Mouse (Mus musculus): ENCODE data around the gene Shc4. TPM values are rescaled to one million over a fixed set of nuclear protein-coding genes. Genes with fewer than 3 reads are reported as not detected.

Shc4 gene
- polyA plus RNA-seq, 1 experiment from 2014 or later = 0.64 TPM

DNA sequence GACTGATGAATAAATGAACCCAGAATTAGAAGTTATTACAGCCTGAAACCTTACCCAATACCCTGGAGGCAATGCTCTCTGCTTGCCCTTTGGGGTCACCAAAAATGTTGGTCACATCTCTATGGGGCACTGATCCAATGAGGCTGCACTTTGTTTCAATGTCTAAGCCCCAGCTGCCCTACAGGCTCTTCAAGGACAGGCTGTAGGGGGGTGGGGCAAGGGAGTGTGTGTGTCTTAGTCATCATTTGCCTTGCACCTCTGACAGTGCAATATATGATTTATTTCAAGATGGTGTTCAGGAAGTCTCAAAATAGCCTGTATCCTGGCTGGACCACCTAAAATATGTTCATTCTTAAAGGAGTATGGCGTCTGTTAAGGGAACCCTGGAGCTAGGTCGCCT lies 22.3 kb downstream of the Shc4 start:
- 37% methylated on average over 2 of the region's 2 CpGs for WGBS (ENCODE audit: insufficient replicate concordance)
- no peak overlapping the region for H3K4me2 ChIP-seq (ENCODE audit: low read depth, low read length)

DNA sequence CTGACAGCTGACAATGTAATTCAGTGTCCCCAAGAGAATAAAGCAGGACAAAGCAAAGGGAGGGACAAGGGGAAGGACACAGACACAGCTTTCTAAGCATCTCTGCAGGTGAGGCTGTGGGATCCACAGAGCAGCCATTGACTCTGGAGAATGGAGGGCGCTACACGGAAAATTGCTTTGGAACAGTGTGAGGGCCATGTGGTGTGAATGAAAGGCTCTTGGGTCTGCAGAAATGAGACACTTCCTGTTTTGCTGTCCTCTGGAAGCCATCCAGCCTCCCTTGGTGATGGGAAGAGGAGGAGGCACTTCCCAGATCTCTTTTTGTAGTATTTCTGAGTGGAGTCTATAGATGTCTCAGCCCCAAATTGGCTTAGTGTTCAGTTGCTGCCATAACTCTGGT lies 27.7 kb downstream of the Shc4 start:
- Histone ChIP-seq H3K36me3 (ENCODE audit: control insufficient read depth, insufficient read depth) (no peaks in the 10 kb centered on the region), H3K4me1 (ENCODE audit: control insufficient read depth, low read depth, low read length) (no peaks in the 10 kb centered on the region), H3K4me2 (ENCODE audit: low read depth, low read length) (no peak overlapping the region), H3K27me3 (ENCODE audit: control insufficient read depth, insufficient read depth, low read depth, low read length) (no peaks in the 10 kb centered on the region), H3K9me3 (replicated peaks; ENCODE audit: control insufficient read depth, low read length) (no peaks in the 10 kb centered on the region), H3K4me3 (ENCODE audit: low read depth, low read length) (no peak overlapping the region), H3K27ac (ENCODE audit: low read length) (no peak overlapping the region), H3K9ac (ENCODE audit: low read depth, low read length) (no peak overlapping the region)
- ATAC-seq (ENCODE audit: low read depth) = no peak
- 66% methylated on average over 2 of the region's 2 CpGs for WGBS (ENCODE audit: insufficient replicate concordance)

More for the DNA sequence above, 22.3 kb downstream of the Shc4 start:
- no peak for ATAC-seq (ENCODE audit: low read depth)
- H3K4me1 ChIP-seq (ENCODE audit: control insufficient read depth, low read depth, low read length) = no peaks in the 10 kb centered on the region
- no peaks in the 10 kb centered on the region for H3K27me3 ChIP-seq (ENCODE audit: control insufficient read depth, insufficient read depth, low read depth, low read length)
- no peak overlapping the region for H3K27ac ChIP-seq (ENCODE audit: low read length)
- H3K4me3 ChIP-seq (ENCODE audit: low read depth, low read length) = no peak overlapping the region
- no peak overlapping the region for H3K9ac ChIP-seq (ENCODE audit: low read depth, low read length)
- H3K36me3 ChIP-seq (ENCODE audit: control insufficient read depth, insufficient read depth) = no peaks in the 10 kb centered on the region
- no peaks in the 10 kb centered on the region for H3K9me3 ChIP-seq (replicated peaks; ENCODE audit: control insufficient read depth, low read length)

DNA sequence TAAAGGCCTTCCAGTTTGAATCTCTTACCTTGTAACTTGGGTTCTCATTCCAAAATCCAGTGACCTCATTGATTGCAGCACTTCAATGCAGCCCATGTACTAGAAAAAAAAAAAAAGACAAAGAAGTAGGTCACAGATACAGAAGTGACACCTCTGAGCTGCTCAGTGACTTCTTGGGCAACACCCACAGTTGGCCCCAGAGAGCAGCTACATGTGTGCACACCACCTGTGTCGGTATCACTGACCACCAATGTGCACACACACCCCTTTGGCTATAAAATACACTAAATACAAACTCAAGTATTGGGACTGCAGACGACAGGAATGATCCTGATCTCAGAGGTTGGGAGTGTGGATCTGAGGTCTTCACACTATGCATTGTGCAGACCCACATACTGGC lies 29.1 kb downstream of the Shc4 start:
- H3K4me2 ChIP-seq (ENCODE audit: low read depth, low read length) = no peak overlapping the region
- H3K36me3 ChIP-seq (ENCODE audit: control insufficient read depth, insufficient read depth) = no peaks in the 10 kb centered on the region
- no peaks in the 10 kb centered on the region for H3K9me3 ChIP-seq (replicated peaks; ENCODE audit: control insufficient read depth, low read length)
- H3K27me3 ChIP-seq (ENCODE audit: control insufficient read depth, insufficient read depth, low read depth, low read length) = no peaks in the 10 kb centered on the region
- H3K9ac ChIP-seq (ENCODE audit: low read depth, low read length) = no peak overlapping the region
- no peaks in the 10 kb centered on the region for H3K4me1 ChIP-seq (ENCODE audit: control insufficient read depth, low read depth, low read length)
- 51% methylated on average over 2 of the region's 2 CpGs for WGBS (ENCODE audit: insufficient replicate concordance)
- no peak overlapping the region for H3K4me3 ChIP-seq (ENCODE audit: low read depth, low read length)
- ATAC-seq (ENCODE audit: low read depth) = no peak
- no peak overlapping the region for H3K27ac ChIP-seq (ENCODE audit: low read length)

DNA sequence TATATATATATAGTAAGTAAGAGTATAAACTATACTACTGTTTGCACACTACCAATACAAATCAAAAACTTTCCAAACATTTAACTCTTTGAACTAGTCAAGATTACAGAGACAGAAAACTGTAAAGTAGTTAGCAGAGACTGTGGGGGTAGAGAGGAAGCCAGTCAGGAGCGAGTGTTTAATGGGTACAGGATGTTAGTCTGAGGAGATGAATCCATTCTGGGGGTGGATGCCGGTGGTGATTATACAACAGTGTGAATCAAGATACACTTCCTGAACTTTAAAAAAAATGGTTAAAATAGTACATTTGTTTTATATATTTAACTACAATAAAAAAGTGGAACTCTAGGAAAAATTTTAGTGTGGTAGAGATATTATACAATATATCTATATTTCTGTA lies 31.9 kb downstream of the Shc4 start:
- no peak overlapping the region for H3K9ac ChIP-seq (ENCODE audit: low read depth, low read length)
- WGBS (ENCODE audit: insufficient replicate concordance) = 32% methylated on average over 2 of the region's 2 CpGs
- H3K9me3 ChIP-seq (replicated peaks; ENCODE audit: control insufficient read depth, low read length) = no peaks in the 10 kb centered on the region
- H3K4me2 ChIP-seq (ENCODE audit: low read depth, low read length) = no peak overlapping the region
- no peaks in the 10 kb centered on the region for H3K36me3 ChIP-seq (ENCODE audit: control insufficient read depth, insufficient read depth)
- no peak for ATAC-seq (ENCODE audit: low read depth)
- H3K4me1 ChIP-seq (ENCODE audit: control insufficient read depth, low read depth, low read length) = no peaks in the 10 kb centered on the region
- H3K27me3 ChIP-seq (ENCODE audit: control insufficient read depth, insufficient read depth, low read depth, low read length) = no peaks in the 10 kb centered on the region
- no peak overlapping the region for H3K4me3 ChIP-seq (ENCODE audit: low read depth, low read length)
- no peak overlapping the region for H3K27ac ChIP-seq (ENCODE audit: low read length)

DNA sequence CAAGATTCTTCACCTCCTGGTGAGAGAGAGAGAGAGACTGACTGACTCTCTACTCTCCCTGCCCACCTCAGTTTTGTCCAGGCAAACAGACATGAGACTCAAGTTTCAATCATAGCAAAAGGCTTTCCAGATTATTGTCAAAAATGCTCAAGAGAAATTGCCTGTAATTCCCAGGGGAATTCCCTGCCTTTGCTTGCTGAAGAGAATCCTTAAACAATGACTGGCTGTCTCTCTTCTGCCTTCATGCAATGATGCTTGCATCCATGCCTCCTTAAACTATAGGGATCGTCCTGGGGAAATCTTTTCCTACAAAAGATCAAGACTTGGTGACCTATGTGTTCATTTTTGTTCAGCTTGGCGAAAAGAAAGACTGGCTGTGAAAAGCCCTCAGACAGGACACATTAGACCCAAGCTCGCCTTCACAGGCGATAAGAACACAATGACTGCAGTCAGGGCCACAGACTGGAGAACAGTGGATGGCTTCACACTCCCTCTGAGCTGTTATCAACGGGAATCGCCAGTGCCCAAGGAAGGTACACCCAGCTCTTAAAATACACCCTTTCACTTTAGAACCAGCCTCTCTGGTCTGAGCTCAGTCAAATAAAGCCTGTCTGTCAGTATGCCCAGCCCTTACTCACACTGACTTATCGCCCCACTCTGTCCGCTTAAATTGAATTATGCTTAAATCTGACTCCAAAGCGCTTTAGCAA lies 38.4 kb downstream of the Shc4 start:
- no peaks in the 10 kb centered on the region for H3K27me3 ChIP-seq (ENCODE audit: control insufficient read depth, insufficient read depth, low read depth, low read length)
- H3K4me2 ChIP-seq (ENCODE audit: low read depth, low read length) = no peak overlapping the region
- ATAC-seq (ENCODE audit: low read depth) = no peak
- WGBS (ENCODE audit: insufficient replicate concordance) = 67% methylated on average over 9 of the region's 9 CpGs
- H3K4me1 ChIP-seq (ENCODE audit: control insufficient read depth, low read depth, low read length) = no peaks in the 10 kb centered on the region
- H3K36me3 ChIP-seq (ENCODE audit: control insufficient read depth, insufficient read depth) = no peaks in the 10 kb centered on the region
- H3K9me3 ChIP-seq (replicated peaks; ENCODE audit: control insufficient read depth, low read length) = no peaks in the 10 kb centered on the region
- H3K4me3 ChIP-seq (ENCODE audit: low read depth, low read length) = no peak overlapping the region
- H3K9ac ChIP-seq (ENCODE audit: low read depth, low read length) = no peak overlapping the region
- H3K27ac ChIP-seq (ENCODE audit: low read length) = no peak overlapping the region

DNA sequence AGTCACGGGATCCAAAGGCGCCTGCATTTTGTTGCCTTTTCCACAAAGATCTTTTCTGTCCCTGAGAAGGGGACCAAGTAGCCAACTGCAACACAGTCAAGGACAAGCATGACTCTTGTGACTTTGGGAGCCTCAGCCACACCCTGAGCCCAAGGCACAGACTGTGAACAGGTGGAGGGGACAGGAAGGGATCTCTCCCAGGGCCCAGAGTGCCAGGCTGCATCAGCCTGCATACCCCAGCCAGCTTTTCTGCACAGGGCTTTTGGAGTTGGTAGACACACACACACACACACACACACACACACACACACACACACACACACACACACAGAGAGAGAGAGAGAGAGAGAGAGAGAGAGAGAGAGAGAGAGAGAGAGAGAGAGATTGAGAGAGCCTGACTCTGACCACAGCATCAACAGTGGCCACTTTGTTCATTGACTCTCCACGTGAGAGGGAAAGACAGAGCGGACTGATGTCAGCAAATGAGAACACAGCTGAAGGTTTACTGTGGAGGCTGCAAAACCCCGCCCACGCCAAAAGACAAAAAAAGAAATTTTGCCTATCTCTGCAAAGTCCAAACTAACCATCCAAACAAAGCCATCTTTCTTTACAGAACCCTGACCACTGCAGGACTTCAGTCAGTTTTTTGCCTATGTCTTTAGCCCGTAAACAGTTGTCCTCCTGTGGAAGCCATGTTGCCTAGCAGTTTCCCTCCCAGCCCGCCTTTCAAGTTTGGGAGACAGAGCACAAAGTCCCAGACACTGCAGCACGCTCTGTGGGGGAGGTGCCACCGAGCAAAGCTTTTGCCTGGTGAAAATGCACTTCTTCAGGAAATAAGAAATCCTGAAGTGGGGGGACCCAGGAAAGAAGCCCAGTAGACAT lies 39.1 kb downstream of the Shc4 start:
- Histone ChIP-seq H3K27ac (ENCODE audit: low read length) (no peak overlapping the region), H3K9me3 (replicated peaks; ENCODE audit: control insufficient read depth, low read length) (no peaks in the 10 kb centered on the region), H3K4me1 (ENCODE audit: control insufficient read depth, low read depth, low read length) (no peaks in the 10 kb centered on the region), H3K27me3 (ENCODE audit: control insufficient read depth, insufficient read depth, low read depth, low read length) (no peaks in the 10 kb centered on the region), H3K36me3 (ENCODE audit: control insufficient read depth, insufficient read depth) (no peaks in the 10 kb centered on the region), H3K4me3 (ENCODE audit: low read depth, low read length) (no peak overlapping the region), H3K4me2 (ENCODE audit: low read depth, low read length) (no peak overlapping the region), H3K9ac (ENCODE audit: low read depth, low read length) (no peak overlapping the region)
- WGBS (ENCODE audit: insufficient replicate concordance) = 53% methylated on average over 10 of the region's 10 CpGs
- no peak for ATAC-seq (ENCODE audit: low read depth)

DNA sequence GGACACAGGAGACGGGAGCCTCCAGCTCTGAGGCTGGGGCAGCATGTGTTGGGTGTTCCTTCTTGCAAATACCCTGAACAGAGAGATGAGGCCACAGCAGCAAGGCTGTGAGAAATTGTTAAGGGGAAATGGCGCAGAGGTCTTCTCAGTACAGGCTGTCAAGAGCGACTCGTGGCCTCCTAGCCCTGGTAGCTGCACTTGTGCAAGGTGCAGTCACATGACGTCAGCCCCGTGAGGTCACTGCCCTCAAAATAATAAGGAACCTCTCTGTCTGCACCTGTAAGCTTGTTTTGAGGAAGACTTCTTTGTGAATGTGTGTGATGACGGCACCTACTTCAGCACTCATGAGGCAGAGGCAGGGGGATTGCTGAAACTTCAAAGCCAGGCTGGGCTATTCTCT lies 40.1 kb downstream of the Shc4 start:
- no peaks in the 10 kb centered on the region for H3K4me1 ChIP-seq (ENCODE audit: control insufficient read depth, low read depth, low read length)
- H3K4me2 ChIP-seq (ENCODE audit: low read depth, low read length) = no peak overlapping the region
- no peaks in the 10 kb centered on the region for H3K9me3 ChIP-seq (replicated peaks; ENCODE audit: control insufficient read depth, low read length)
- no peaks in the 10 kb centered on the region for H3K36me3 ChIP-seq (ENCODE audit: control insufficient read depth, insufficient read depth)
- no peaks in the 10 kb centered on the region for H3K27me3 ChIP-seq (ENCODE audit: control insufficient read depth, insufficient read depth, low read depth, low read length)
- no peak overlapping the region for H3K9ac ChIP-seq (ENCODE audit: low read depth, low read length)
- no peak for ATAC-seq (ENCODE audit: low read depth)
- no peak overlapping the region for H3K4me3 ChIP-seq (ENCODE audit: low read depth, low read length)
- H3K27ac ChIP-seq (ENCODE audit: low read length) = no peak overlapping the region
- 46% methylated on average over 7 of the region's 7 CpGs for WGBS (ENCODE audit: insufficient replicate concordance)

DNA sequence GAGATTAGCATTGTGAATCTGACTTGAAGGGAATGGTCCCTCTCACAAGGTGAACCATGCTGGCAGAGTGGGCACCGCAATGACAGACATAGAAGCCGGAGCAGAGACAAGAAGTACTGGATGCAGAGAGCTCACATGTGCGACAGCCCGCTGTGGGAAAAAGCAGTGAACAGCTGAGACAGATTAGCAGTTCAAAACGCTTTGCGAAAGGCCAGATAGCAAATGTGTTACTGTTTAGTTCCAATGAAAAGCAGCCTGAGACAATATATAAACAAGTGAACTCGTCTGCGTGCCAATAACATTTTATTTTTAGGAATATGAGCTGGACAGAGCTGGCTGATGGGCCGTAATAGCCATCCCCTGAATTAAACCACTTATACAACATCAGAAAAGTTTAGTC lies 42.1 kb downstream of the Shc4 start:
- Histone ChIP-seq H3K27me3 (ENCODE audit: control insufficient read depth, insufficient read depth, low read depth, low read length) (no peaks in the 10 kb centered on the region), H3K9me3 (replicated peaks; ENCODE audit: control insufficient read depth, low read length) (no peaks in the 10 kb centered on the region), H3K4me1 (ENCODE audit: control insufficient read depth, low read depth, low read length) (no peaks in the 10 kb centered on the region), H3K4me3 (ENCODE audit: low read depth, low read length) (no peak overlapping the region), H3K27ac (ENCODE audit: low read length) (no peak overlapping the region), H3K9ac (ENCODE audit: low read depth, low read length) (no peak overlapping the region), H3K4me2 (ENCODE audit: low read depth, low read length) (no peak overlapping the region), H3K36me3 (ENCODE audit: control insufficient read depth, insufficient read depth) (no peaks in the 10 kb centered on the region)
- ATAC-seq (ENCODE audit: low read depth) = no peak
- WGBS (ENCODE audit: insufficient replicate concordance) = 67% methylated on average over 9 of the region's 9 CpGs

DNA sequence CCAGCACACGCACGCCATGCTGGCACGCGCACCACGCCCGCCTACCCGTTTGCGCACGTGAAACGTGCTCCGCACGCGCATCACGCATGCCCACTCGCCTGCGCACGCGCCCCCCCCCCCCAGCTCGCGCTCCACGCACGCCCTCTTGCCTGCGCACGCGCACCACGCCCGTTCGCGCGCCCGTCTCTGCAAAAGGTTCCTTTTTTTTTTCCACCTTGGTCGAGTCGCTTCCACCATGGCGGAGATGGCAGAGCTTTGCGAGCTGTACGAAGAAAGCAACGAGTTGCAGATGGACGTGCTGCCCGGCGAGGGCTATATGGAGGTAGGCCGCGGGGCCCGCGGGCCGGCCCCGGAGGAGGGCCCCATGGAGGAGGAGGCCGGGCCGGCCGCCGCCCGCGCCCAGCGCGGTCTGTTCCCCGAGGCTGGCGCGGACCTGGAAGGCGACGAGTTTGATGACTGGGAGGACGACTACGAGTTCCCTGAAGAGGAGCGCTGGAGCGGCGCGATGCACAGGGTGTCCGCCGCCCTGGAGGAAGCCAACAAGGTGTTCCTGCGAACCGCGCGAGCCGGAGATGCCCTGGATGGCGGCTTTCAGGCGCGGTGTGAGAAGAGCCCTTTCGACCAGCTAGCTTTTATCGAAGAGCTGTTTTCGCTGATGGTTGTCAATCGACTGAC lies 50.9 kb downstream of the Shc4 start, which contains the start of gene Eid1:
Gene Eid1, plus strand, starts transcription at position 139 of the 675 bp plus-strand sequence.
- peak; percentile 91 for ATAC-seq (ENCODE audit: low read depth)
- peak within 1 kb of the TSS; percentile 80 for H3K4me3 ChIP-seq (ENCODE audit: low read depth, low read length)
- under 1% methylated on average over 73 of the region's 79 CpGs for WGBS (ENCODE audit: insufficient replicate concordance)

More for the DNA sequence above, 50.9 kb downstream of the Shc4 start, which contains the start of gene Eid1:
- H3K9ac ChIP-seq (ENCODE audit: low read depth, low read length) = peak within 1 kb of the TSS; percentile 80
- peak within 1 kb of the TSS; percentile 84 for H3K4me2 ChIP-seq (ENCODE audit: low read depth, low read length)
- H3K36me3 ChIP-seq (ENCODE audit: control insufficient read depth, insufficient read depth) = no peaks in the 10 kb centered on the region
- no peaks in the 10 kb centered on the region for H3K27me3 ChIP-seq (ENCODE audit: control insufficient read depth, insufficient read depth, low read depth, low read length)
- H3K4me1 ChIP-seq (ENCODE audit: control insufficient read depth, low read depth, low read length) = peaks cover 15% of the 10 kb centered on the region
- peak within 1 kb of the TSS; percentile 93 for H3K27ac ChIP-seq (ENCODE audit: low read length)
- H3K9me3 ChIP-seq (replicated peaks; ENCODE audit: control insufficient read depth, low read length) = no peaks in the 10 kb centered on the region
